Mouse (Mus musculus) lung, postnatal 14 days (tissue): ENCODE results near the gene Gtf3c4.
A peak's percentile ranks its signal among the peaks of the same experiment; 100 is the strongest.

Experiments
- DNase-seq: peaks from one replicate; pipeline ENCODE4 v3.0.0; 2021

The Gtf3c4 gene

DNA sequence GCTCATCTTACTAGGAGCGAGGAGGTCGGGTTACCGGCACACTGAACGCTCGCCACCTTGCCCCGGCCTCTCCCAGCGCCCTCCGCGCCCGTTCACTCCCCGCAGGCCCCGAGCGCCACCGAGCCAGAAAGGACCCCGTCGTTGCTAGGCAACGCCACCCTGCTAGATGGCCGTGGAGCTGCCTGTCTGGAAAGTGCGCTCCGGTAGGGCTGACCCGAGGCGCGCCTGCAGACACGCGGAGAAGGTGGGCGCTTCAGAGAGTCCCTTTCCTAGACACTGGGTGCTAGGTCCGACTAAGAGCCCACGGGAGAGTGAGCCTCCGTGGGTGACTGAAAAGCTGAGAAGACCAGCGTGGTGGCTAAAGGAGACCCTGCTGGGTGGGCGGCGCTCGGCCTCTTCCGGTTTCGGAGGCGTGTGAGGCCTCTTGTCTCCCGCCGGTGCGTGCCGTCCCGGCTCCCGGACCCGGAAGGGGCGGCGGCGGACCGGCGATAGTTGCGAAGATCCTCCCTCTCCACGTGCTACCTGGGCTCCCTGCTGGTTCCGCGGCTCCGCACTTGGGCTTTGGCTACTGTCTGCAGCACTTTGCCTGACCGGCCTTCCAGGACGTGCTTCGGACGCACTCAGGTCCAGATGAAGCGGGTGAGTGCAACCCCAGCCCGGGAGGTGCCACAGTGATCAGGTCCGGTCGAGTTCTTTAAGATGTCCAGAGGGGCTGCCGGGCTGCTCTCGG is at the start of gene Gtf3c4, which contains the start of gene Ddx31:
Gtf3c4 (minus strand) TSS at position 139 of the 730 bp plus-strand sequence.
Ddx31 (plus strand) TSS at position 185 of the 730 bp plus-strand sequence.
- DNase-seq: peak; percentile 96

DNA sequence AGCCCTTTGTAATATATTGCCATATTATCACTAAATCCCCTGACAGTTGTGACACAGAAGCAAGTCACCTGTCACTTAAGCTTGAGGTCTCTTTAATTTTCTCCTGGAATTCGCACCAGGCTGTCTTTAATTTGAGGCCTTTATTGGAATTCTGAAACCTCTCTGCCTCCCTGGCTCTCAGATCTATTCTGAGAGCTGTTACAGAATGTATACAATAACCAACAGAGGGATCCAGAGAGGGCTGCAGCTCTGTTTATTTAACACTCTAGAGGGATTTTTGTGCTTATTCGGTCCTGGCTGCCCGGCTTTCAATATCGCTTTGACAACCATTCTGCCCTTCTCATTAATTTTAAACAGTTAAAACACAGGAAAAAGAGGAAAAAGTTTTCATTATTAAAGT is 44.8 kb upstream of the Gtf3c4 start:
- no peak for DNase-seq

DNA sequence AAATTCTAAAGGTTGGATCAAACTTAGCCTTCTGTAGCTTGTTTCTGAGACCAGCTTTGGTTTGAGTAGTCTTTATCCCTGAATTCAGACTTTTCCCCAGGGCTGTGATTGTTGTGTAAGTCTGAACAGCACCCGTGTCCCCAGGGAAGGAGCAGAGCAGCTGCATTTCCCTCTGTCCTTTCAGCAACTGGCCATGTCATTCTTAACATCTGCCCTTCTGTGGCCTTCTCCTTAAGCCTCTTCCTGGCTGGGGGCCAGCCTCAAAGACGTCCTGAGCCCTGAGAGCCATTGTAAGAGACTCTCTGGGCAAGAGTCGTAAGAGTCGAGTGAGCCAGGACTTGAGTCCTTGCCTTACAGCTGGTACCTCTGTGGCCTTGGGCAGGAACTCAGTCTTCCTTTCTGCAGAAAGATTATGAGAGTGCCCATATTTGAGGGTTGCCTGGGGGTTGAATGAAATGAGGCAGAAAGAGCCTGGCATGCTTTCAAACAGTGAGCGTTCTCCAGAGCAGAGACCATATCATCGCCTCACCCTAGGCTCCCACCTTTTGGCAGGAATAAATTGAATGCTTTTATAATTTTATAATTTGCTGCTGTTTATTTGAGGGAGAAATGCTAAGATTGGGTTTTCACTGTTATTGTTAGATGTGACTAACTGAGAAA is 42.8 kb upstream of the Gtf3c4 start:
- DNase-seq: no peak

GRCm38 (mm10) chr2:28882047-28882446 is 41.9 kb upstream of the Gtf3c4 start:
- no peak for DNase-seq

DNA sequence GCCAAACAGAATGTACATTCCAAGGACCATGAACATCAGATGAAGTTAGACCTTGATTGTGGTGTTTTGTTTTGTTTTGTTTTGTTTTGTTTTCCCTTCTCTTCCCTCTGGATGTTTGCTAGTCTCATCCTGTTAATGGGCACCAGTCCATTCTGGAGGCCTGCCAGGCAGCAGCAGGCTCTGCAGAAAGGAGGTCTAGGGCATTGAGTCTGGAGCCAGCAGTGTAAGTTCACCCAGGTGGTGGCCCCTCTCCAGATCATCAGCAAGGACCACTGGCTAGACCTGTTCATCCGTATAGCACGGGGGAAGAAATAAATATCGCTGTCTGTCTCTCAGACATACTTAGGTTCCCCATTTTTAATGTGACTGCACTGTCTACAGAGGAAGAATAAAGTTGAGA is 41.1 kb upstream of the Gtf3c4 start:
- peak; percentile 43 for DNase-seq

DNA sequence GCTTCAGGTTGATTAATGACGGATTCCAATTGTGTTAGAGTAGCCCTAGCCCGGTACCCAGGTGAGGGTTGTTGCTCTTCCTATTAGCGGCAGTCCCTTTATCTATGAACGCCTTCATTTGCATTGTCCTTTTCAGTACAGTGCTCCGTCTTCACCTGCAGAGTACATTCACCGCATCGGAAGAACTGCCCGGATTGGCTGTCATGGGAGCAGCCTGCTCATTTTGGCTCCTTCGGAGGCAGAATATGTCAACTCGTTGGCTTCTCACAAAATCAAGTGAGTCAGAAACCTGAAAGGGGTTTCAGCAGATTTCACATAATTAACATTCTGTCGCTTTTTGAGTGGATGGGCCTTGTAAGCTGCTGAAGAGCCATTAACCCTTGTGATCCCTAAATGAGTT is 35.4 kb upstream of the Gtf3c4 start:
- no peak for DNase-seq

GRCm38 (mm10) chr2:28867495-28867894 is 27.3 kb upstream of the Gtf3c4 start:
- peak; percentile 1 for DNase-seq

- DNase-seq: no peak
Measured at GRCm38 (mm10) chr2:28863857-28864256, 23.7 kb upstream of the Gtf3c4 start.

- DNase-seq: no peak
Measured at GRCm38 (mm10) chr2:28860678-28861423, 20.7 kb upstream of the Gtf3c4 start.

DNA sequence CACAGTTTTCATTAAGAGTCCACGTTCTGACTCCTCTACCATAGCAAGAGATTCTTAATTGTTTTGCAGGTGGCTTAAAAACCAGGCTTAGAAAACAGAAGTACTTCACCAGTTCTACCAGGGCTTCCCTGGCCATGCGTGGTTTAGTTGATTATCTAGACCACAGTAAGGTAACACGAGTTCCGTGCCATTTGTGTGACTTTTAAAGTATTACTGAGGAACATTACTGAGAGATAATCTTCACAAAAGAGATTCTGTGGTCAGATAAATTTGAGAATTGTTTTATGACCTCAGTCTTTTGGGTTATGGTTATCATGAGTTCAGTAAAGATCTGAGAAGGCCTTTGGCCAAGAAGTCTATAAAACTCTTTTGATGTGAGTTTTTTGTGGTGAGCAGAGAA is 19.1 kb upstream of the Gtf3c4 start:
- DNase-seq: no peak

GRCm38 (mm10) chr2:28855773-28856172 is 15.6 kb upstream of the Gtf3c4 start:
- peak; percentile 13 for DNase-seq

DNA sequence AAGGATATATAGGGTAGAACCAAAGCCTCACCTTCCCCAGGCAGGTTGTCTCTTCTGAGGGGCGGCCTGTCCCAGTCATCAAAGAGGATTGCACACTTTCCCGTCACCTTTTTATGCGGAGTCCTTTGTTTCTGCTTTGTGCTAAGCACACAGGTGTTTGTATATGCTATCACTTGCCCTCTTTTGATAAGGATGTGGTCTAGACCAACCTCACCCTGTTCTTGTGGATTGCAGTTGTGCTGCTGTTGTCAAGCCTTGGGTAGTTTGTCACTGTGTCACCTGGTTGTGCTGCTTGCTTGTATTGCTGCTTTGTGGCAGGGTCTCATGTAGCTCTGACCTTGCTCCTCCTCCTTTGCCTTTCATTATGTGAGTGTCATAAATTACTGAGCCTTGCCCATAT is 12.4 kb upstream of the Gtf3c4 start:
- DNase-seq: no peak

- no peak for DNase-seq
Measured at GRCm38 (mm10) chr2:28848879-28849278, 8.7 kb upstream of the Gtf3c4 start.

- no peak for DNase-seq
Measured at GRCm38 (mm10) chr2:28842042-28842441, 1.9 kb upstream of the Gtf3c4 start.

DNA sequence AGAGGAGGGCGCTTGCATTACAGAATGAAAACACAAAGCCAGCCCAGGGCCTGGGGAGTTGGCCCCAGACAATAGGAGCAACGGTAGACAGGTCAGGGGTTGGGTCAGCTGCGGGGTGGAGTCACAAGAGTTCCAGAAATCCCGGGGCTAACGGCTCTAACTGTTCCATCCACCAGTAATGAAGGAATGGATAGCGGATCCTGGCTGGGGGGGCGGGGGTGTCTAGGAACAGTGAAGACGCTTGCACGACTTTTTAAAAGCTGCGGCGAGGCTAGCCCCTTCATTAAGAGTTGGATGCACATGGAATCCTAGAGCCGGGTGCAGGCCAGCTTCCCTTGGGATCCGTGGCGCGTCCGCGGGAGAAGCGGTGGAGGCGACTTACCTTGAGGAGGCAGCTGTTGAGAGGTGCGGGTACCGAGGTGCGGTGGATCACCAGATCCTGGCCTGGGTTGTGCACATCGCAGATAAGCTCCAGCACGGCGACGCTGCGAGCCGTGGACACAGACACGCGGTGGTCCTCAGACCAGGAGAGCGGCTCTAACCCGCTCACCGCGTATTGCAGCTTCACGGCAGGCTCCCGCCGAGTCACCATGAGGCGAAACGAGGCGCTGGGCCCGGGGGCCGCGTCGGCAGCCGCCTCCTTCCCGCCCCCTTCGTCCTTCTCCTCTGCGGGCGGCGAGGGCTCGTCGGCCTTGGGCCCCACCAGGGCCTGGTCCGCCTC is 499 bp downstream of the Gtf3c4 start:
- no peak for DNase-seq

- DNase-seq: no peak
Measured at GRCm38 (mm10) chr2:28836181-28836940, 3.8 kb downstream of the Gtf3c4 start.

DNA sequence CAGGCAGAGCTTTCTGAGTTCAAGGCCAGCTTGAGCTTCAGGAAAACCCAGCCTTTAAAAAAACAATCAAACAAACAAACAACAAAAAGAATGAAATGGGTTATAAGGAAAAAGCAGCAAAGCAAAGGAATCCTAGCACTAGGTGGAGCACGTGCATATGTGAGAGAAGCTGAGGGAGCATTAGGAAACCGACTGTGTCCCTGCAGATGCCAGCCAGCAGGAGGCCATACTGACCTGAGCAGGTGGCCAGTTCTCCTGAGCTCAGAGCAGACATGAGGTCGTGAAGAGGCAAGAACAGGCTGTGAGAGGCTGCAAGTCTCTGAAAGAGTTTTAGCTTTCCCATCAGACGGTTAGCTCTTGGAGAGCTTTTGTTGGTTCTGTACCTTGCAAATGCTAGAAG is 10.9 kb downstream of the Gtf3c4 start:
- peak; percentile 21 for DNase-seq

DNA sequence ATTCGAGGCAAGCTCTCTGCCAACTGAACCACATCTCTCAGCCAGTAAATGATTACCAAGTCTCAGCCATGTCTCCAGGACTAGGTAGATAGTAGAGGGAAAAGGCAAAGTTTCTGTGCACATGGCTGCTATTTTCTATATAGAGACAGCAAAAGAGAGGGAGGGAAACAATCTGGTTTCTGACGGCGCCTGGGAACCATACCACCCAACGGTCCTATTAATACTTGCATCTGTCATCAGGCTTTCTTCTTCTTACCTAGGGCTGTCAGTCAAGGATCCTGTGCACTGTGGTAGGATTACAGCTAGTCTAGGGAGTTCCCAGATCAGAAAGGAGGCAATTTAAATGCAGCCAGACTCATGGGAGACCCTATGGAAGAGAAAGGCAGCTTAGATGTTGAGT is 21.3 kb downstream of the Gtf3c4 start:
- no peak for DNase-seq

DNA sequence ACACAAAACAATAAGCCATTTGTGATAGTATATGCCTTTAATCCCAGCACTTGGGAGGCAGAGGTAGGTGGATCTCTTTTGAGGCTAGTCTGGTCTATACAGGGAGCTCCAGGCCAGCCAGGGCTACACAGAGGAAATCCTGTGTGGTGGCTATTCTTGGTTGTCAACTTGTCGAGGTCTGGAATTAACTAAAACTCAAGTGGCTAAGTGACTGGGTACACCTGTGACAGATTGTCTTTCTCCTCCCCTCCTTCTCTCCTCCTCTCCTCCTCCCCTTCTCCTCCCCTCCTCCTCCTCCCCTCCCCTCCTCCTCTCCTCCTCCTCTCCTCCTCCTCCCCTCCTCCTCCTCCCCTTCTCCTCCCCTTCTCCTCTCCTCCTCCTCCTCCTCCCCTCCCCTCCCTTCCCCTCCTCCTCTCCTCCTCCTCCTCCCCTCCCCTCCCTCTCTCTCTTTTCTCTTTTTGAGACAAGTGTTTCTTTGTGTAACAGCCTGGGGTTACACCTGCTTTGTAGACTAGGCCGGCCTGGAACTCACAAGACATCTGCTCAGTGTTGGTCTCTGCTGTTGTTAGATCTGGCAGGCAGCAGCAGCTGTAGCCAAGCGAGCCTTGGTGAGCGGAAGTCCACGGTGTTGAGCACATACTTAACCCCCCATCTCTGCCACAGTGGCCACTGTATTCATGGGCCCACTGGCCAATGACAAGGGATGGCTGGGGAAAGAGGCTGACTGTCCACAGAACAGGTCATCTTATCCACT is 29.7 kb downstream of the Gtf3c4 start:
- no peak for DNase-seq

DNA sequence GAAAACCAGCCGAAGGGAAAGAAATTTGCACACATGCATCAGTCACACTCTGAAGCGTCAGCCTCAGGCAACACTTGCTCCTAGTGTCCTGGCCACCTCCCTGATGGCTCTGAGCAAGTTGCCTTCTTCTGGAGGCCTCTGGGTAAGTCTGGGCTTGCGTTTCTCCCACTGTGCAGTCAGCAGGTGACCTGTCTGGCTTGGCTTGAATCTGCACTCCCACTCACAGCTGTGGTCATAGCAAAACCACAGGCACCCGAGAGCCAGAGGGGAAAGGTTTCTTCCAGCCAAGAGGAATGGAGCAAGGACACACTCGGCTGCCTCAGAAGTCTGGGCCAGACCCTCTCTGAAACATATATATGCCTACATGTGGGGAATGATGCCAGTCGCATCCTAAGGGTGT is 31.3 kb downstream of the Gtf3c4 start:
- DNase-seq: no peak

DNA sequence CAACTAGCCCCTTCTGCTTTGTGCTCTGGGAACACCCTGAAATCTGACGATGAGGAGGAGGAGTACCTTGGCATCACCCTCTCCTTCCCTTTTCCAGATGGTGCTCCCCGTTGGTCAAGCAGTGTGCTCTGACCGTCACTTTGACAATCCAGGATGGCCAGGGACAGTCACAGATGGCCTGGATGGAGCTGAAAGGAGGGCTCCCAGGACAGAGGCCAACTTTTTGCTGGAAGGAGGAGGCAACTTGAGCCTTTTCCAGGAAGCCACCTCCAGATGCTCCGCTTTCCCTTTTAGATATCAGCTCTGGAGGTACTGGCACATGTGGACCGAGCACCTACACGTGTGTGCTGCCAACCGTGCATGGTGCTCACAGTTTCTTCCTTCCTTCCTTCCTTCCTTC is 36.8 kb downstream of the Gtf3c4 start:
- DNase-seq: no peak

- no peak for DNase-seq
Measured at GRCm38 (mm10) chr2:28799575-28799974, 40.6 kb downstream of the Gtf3c4 start.
